Mouse (Mus musculus): ENCODE results near the gene Pfdn5. TPM values are rescaled to one million over a fixed set of nuclear protein-coding genes. Genes with fewer than 3 reads are reported as not detected.
A peak's percentile ranks its signal among the peaks of the same experiment; 100 is the strongest.

The Pfdn5 gene
- polyA plus RNA-seq, 1 experiment from 2014 or later: 514 TPM

DNA sequence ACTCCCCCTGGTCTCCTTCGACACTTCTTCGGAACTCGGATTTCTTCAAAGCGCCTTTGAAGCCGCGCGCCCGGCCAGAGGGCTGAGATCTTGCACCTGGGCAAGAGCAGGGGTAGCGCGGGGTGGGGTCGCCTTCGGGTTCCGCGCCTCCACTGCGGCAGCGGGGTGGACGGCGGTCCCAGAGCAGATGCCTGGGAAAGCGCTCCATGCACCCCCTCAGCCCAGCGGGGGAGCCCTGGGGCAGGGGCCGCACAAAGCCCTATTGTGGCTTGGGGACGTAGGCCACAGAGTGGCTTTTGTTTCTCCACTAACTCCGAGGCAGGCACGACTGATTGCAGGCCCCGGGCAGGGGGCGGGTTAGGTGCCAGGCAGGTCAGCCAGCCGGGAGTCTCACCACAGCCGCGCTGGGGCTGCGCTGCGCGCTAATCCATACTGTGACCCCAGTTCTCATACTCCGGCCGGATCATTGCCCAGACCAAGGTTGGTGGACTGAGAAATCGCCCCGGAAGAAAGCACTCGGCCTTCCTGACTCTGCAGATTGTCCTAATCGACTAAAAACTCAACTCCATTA is 30.0 kb downstream of the Pfdn5 start:
- Histone ChIP-seq H3K9me3 (ENCODE audit: control insufficient read depth, low read depth, low read length) (no peaks in the 10 kb centered on the region), H3K4me1 (ENCODE audit: control insufficient read depth, insufficient read depth, low read length) (peaks cover 11% of the 10 kb centered on the region; the same call in 1 of the 2 replicates), H3K4me2 (replicated peaks; ENCODE audit: low read depth, low read length) (peak overlapping the region; percentile 96), H3K27me3 (ENCODE audit: control insufficient read depth, insufficient read depth, low read length) (0 out of 2 replicates have a peak, but pooled peaks cover 7% of the 10 kb centered on the region), H3K4me3 (ENCODE audit: low read depth, low read length) (peak overlapping the region; percentile 53), H3K36me3 (ENCODE audit: control insufficient read depth, insufficient read depth, low read length) (no peaks in the 10 kb centered on the region), H3K9ac (replicated peaks; ENCODE audit: low read depth, low read length) (peak overlapping the region; percentile 53), H3K27ac (ENCODE audit: low read length) (peak overlapping the region; percentile 80)
- ATAC-seq (ENCODE audit: insufficient number of reproducible peaks, insufficient read depth, low FRiP score, low read depth): peak; percentile 29; the same call in 1 of the 2 replicates
- 3% methylated on average over 38 of the region's 38 CpGs for WGBS

DNA sequence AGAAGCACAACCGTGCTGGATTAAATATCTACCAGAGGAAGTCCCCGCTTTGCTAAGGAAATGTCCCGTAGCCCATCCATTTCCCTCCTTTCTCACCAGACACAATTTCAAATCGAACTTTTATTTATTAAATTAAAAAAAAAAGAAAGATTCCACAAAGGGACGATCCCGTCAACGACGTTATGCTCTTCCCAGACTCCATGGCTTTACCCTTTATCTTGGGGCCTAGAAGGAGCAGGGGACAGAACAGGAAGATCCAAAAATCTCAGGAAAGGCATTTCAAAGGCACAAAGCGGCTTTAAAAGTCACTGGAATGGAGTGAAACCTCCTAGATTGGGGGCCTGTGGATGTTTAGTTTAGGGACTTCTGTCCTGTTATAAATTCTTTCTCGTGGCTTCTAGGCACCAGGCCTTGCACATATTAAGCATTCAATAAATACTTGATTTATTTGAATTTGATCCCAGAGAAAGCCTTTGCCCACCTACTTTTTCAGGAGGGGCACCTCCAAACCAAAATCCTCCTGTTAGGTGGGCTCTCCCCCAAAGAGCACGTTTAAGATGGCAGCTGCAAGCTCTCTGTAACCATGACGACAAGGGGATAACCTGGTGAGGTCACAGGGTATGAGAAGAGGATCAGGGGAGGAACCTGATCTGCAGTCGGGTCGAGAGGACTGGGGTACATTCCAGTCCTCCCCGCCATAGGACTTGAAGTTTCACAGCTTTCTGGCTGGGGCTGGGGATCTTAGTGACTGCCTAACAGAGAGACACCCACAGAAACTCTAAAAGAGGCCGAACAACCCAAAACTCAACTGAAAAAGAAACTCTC is 30.8 kb downstream of the Pfdn5 start:
- Histone ChIP-seq H3K9ac (replicated peaks; ENCODE audit: low read depth, low read length) (no peak overlapping the region), H3K4me1 (ENCODE audit: control insufficient read depth, insufficient read depth, low read length) (peaks cover 8% of the 10 kb centered on the region; the same call in 1 of the 2 replicates), H3K9me3 (ENCODE audit: control insufficient read depth, low read depth, low read length) (no peaks in the 10 kb centered on the region), H3K4me3 (ENCODE audit: low read depth, low read length) (peak overlapping the region; percentile 53; the same call in 1 of the 2 replicates), H3K36me3 (ENCODE audit: control insufficient read depth, insufficient read depth, low read length) (no peaks in the 10 kb centered on the region), H3K27ac (ENCODE audit: low read length) (peak overlapping the region; percentile 80; the same call in 1 of the 2 replicates), H3K27me3 (ENCODE audit: control insufficient read depth, insufficient read depth, low read length) (0 out of 2 replicates have a peak, but pooled peaks cover 7% of the 10 kb centered on the region), H3K4me2 (replicated peaks; ENCODE audit: low read depth, low read length) (peak overlapping the region; percentile 96)
- WGBS: 44% methylated on average over 16 of the region's 16 CpGs
- ATAC-seq (ENCODE audit: insufficient number of reproducible peaks, insufficient read depth, low FRiP score, low read depth): no peak

DNA sequence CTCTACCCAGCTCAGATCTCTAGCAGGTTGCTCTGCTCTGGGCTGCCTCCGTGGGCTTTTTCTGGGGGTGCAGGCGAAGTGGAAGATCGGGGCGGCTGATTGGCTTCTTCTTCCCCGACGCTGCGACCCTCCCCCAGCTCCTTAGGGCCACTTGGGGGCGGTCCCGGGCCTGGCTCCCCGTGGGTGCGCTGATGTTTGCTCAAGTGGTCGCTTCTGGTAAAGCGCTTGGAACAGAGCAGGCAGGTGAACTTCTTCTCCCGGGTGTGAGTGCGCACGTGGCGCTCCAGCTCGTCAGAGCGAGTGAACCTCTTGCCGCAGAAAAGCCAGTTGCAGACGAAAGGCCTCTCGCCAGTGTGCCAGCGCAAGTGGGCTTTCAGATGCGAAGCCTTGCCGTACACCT is 32.2 kb downstream of the Pfdn5 start:
- Histone ChIP-seq H3K9me3 (ENCODE audit: control insufficient read depth, low read depth, low read length) (no peaks in the 10 kb centered on the region), H3K4me2 (replicated peaks; ENCODE audit: low read depth, low read length) (peak overlapping the region; percentile 32), H3K27ac (ENCODE audit: low read length) (no peak overlapping the region), H3K4me3 (ENCODE audit: low read depth, low read length) (peak overlapping the region; percentile 4; the same call in 1 of the 2 replicates), H3K27me3 (ENCODE audit: control insufficient read depth, insufficient read depth, low read length) (0 out of 2 replicates have a peak, but pooled peaks cover 7% of the 10 kb centered on the region), H3K4me1 (ENCODE audit: control insufficient read depth, insufficient read depth, low read length) (peaks cover 19% of the 10 kb centered on the region), H3K36me3 (ENCODE audit: control insufficient read depth, insufficient read depth, low read length) (no peaks in the 10 kb centered on the region), H3K9ac (replicated peaks; ENCODE audit: low read depth, low read length) (no peak overlapping the region)
- WGBS: 3% methylated on average over 25 of the region's 25 CpGs
- ATAC-seq (ENCODE audit: insufficient number of reproducible peaks, insufficient read depth, low FRiP score, low read depth): no peak

DNA sequence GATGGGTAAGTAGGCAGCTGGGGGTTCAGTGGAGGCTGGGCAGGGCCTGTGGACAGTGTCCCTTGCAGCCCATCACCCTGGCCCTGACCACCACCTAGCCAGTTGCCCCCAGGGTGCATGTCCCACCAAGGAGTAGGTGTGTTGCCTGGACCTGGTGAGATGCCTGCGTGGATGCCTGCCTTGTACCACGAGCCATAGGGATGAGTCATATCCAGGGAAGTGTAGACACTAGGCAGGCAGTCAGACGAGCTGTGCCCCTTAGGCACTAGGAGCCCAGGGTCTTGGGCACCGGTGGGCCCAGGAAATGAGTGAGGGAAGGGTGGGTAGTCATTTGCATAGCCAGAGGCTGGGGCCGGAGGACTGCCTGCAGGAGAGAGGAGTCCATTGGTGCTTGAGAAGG is 32.9 kb downstream of the Pfdn5 start:
- H3K4me3 ChIP-seq (ENCODE audit: low read depth, low read length): no peak overlapping the region
- no peak overlapping the region for H3K4me2 ChIP-seq (replicated peaks; ENCODE audit: low read depth, low read length)
- 0 out of 2 replicates have a peak, but pooled peaks cover 7% of the 10 kb centered on the region for H3K27me3 ChIP-seq (ENCODE audit: control insufficient read depth, insufficient read depth, low read length)
- WGBS: 33% methylated on average over 5 of the region's 5 CpGs
- peaks cover 19% of the 10 kb centered on the region for H3K4me1 ChIP-seq (ENCODE audit: control insufficient read depth, insufficient read depth, low read length)
- H3K9ac ChIP-seq (replicated peaks; ENCODE audit: low read depth, low read length): no peak overlapping the region
- no peak overlapping the region for H3K27ac ChIP-seq (ENCODE audit: low read length)
- no peaks in the 10 kb centered on the region for H3K9me3 ChIP-seq (ENCODE audit: control insufficient read depth, low read depth, low read length)
- no peak; the same call in 1 of the 2 replicates for ATAC-seq (ENCODE audit: insufficient number of reproducible peaks, insufficient read depth, low FRiP score, low read depth)
- H3K36me3 ChIP-seq (ENCODE audit: control insufficient read depth, insufficient read depth, low read length): no peaks in the 10 kb centered on the region

DNA sequence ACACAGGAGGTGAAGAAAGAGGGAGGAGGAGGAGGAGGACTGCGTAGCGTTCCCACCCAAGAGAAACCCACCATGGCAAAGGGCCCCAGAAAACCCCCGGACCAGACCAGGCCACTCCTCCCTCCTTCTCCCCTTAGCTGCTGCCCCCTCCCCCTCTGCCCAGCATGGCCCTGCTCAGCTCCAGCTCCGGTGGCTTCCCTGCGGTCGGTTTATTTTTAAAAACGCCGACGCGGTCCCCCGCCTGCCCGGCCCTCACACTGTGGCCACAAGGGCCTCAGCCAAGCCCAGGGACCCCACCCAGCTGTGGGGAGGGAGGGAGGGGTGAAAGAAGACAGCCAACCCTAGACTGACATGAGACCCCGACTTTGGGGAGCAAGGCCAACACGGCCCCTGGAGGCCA is 36.7 kb downstream of the Pfdn5 start:
- Histone ChIP-seq H3K27me3 (ENCODE audit: control insufficient read depth, insufficient read depth, low read length) (0 out of 2 replicates have a peak, but pooled peaks cover 7% of the 10 kb centered on the region), H3K4me1 (ENCODE audit: control insufficient read depth, insufficient read depth, low read length) (peaks cover 24% of the 10 kb centered on the region), H3K27ac (ENCODE audit: low read length) (peak overlapping the region; percentile 63), H3K9ac (replicated peaks; ENCODE audit: low read depth, low read length) (0 out of 2 replicates have a peak overlapping the region, but pooled peaks have one; percentile 18), H3K4me2 (replicated peaks; ENCODE audit: low read depth, low read length) (peak overlapping the region; percentile 40), H3K36me3 (ENCODE audit: control insufficient read depth, insufficient read depth, low read length) (no peaks in the 10 kb centered on the region), H3K9me3 (ENCODE audit: control insufficient read depth, low read depth, low read length) (no peaks in the 10 kb centered on the region), H3K4me3 (ENCODE audit: low read depth, low read length) (peak overlapping the region; percentile 9)
- 12% methylated on average over 14 of the region's 14 CpGs for WGBS
- no peak for ATAC-seq (ENCODE audit: insufficient number of reproducible peaks, insufficient read depth, low FRiP score, low read depth)

DNA sequence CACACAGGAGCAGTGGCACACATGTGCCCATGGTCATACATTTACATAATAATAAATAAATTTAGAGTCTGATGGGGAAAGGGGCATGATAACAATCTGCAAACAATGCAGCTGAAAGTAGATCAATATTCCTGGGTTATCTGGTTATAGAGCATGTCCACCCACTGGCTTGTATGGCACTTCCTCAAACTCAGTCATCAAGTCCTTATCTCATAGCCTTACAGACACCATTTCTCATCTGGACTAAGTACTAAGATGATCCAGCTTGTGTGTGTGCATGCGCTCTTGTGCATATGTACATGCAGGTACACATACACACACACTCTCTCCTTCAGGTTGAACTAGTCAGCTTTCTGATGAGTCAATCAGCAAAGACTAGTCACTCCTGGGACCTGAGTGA is 38.8 kb downstream of the Pfdn5 start:
- Histone ChIP-seq H3K27ac (ENCODE audit: low read length) (no peak overlapping the region), H3K9ac (replicated peaks; ENCODE audit: low read depth, low read length) (no peak overlapping the region), H3K4me2 (replicated peaks; ENCODE audit: low read depth, low read length) (no peak overlapping the region), H3K27me3 (ENCODE audit: control insufficient read depth, insufficient read depth, low read length) (no peaks in the 10 kb centered on the region), H3K4me1 (ENCODE audit: control insufficient read depth, insufficient read depth, low read length) (peaks cover 17% of the 10 kb centered on the region), H3K4me3 (ENCODE audit: low read depth, low read length) (no peak overlapping the region), H3K9me3 (ENCODE audit: control insufficient read depth, low read depth, low read length) (no peaks in the 10 kb centered on the region), H3K36me3 (ENCODE audit: control insufficient read depth, insufficient read depth, low read length) (no peaks in the 10 kb centered on the region)
- ATAC-seq (ENCODE audit: insufficient number of reproducible peaks, insufficient read depth, low FRiP score, low read depth): no peak
- 89% methylated on average over 1 of the region's 1 CpGs for WGBS

DNA sequence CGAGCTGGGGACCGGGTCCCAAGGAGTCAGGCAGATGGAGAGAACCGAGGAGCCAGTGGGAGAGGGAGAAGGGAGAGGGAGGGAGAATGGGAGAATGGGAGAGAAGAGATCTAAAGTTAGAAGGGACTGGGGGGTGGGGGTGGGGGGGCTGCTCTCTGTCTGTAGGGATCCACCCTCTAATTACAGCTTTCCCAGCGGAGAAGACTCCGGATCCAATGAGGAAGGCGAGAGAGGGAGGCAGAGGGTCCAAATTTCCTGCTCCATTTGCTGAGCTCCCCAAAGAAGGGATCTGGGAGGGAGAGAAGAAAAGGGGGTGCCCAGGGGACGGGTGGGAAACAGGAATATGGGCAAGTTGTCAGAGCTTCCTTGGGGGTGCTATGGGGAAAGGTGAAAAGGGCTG is 40.3 kb downstream of the Pfdn5 start:
- ATAC-seq (ENCODE audit: insufficient number of reproducible peaks, insufficient read depth, low FRiP score, low read depth): no peak
- Histone ChIP-seq H3K9me3 (ENCODE audit: control insufficient read depth, low read depth, low read length) (no peaks in the 10 kb centered on the region), H3K9ac (replicated peaks; ENCODE audit: low read depth, low read length) (0 out of 2 replicates have a peak overlapping the region, but pooled peaks have one; percentile 14), H3K27me3 (ENCODE audit: control insufficient read depth, insufficient read depth, low read length) (no peaks in the 10 kb centered on the region), H3K4me2 (replicated peaks; ENCODE audit: low read depth, low read length) (peak overlapping the region; percentile 46), H3K36me3 (ENCODE audit: control insufficient read depth, insufficient read depth, low read length) (no peaks in the 10 kb centered on the region), H3K27ac (ENCODE audit: low read length) (no peak overlapping the region), H3K4me1 (ENCODE audit: control insufficient read depth, insufficient read depth, low read length) (peaks cover 30% of the 10 kb centered on the region), H3K4me3 (ENCODE audit: low read depth, low read length) (peak overlapping the region; percentile 22; the same call in 1 of the 2 replicates)
- 16% methylated on average over 7 of the region's 7 CpGs for WGBS

DNA sequence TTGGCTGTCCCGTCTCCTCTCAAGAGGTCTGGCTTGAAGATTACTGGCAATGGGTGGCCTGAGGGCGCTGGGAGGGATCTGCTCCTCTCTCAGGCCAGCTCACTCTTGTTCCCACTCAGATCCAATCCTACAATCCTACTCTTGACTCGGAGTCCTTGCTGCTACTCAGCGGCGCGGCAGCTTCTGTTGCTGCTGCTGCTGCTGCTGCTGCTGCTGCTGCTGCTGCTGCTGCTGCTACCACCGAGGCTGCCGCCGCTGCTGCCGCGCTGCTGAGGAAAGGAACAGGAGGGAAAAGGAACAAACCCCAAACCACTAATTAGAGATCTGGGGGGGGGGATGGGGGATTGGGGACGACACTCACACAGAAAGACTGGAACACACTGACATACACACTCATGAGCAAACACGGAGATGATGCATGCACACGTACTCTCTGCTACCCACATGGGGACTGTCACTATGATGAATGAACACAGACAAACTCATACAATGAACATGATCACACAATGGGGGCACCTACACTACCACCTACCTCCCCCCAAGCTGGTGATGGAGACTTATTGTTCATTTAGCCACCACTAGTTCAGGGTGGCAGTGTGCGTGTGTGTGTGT is 40.9 kb downstream of the Pfdn5 start, which contains the start of gene Sp7:
TSS of gene Sp7 (minus strand) at position 450 of the 612 bp plus-strand sequence.
- Histone ChIP-seq H3K9ac (replicated peaks; ENCODE audit: low read depth, low read length) (0 out of 2 replicates have a peak within 1 kb of the TSS, but pooled peaks have one; percentile 14), H3K27me3 (ENCODE audit: control insufficient read depth, insufficient read depth, low read length) (no peaks in the 10 kb centered on the region), H3K4me1 (ENCODE audit: control insufficient read depth, insufficient read depth, low read length) (peaks cover 30% of the 10 kb centered on the region), H3K4me3 (ENCODE audit: low read depth, low read length) (peak within 1 kb of the TSS; percentile 22; the same call in 1 of the 2 replicates), H3K27ac (ENCODE audit: low read length) (no peak within 1 kb of the TSS), H3K36me3 (ENCODE audit: control insufficient read depth, insufficient read depth, low read length) (no peaks in the 10 kb centered on the region), H3K4me2 (replicated peaks; ENCODE audit: low read depth, low read length) (peak within 1 kb of the TSS; percentile 46), H3K9me3 (ENCODE audit: control insufficient read depth, low read depth, low read length) (no peaks in the 10 kb centered on the region)
- ATAC-seq (ENCODE audit: insufficient number of reproducible peaks, insufficient read depth, low FRiP score, low read depth): no peak
- 9% methylated on average over 15 of the region's 15 CpGs for WGBS

Data from stomach, embryonic 14.5 days (tissue).